Mouse (Mus musculus): ENCODE measurements around the gene Ano1.

- TF ChIP-seq CTCF (IDR thresholded peaks at IDR 0.05; ENCODE audit: low read depth, low read length), result no peak
- no peak for TF ChIP-seq POLR2A (IDR thresholded peaks at IDR 0.05; ENCODE audit: extremely low read depth, insufficient read depth, low read length)
Measured at GRCm38 (mm10) chr7:144630622-144631021, 121.2 kb downstream of the Ano1 start.

Data from liver, adult 2 months (tissue).